10 mouse cellular contexts compared by ENCODE assay signal in genomic region chr4:149415651-149416169, GRCm38 (mm10). TPM values are rescaled to one million over a fixed set of nuclear protein-coding genes. Genes with fewer than 3 reads are reported as not detected.
DNase-seq lines count a peak whose midpoint lies in the region; ATAC-seq and TF ChIP-seq lines count a peak whose summit lies in the region.
"Had no signal": no experiment of that assay in that cellular context is flagged by ENCODE, and none has a peak within 500 bp of the region (broad histone marks: within the 10 kb centered on the region; RNA-seq: fewer than 3 reads in every experiment).

No protein-coding gene starts in this region.

- no peaks in the 10 kb centered on the region for H3K27me3 ChIP-seq in forebrain, embryonic 13.5 days
- H3K27me3 ChIP-seq in forebrain, postnatal 0 days (ENCODE audit: insufficient read depth, low read length) = no peaks in the 10 kb centered on the region
- no peaks in the 10 kb centered on the region for H3K27me3 ChIP-seq in hindbrain, embryonic 13.5 days
- H3K27me3 ChIP-seq in limb, embryonic 11.5 days (ENCODE audit: control insufficient read depth, insufficient read depth, low read length) = no peaks in the 10 kb centered on the region
- H3K27me3 ChIP-seq: liver, embryonic 15.5 days had no signal

- DNase-seq in forebrain, postnatal 0 days = no peak
- DNase-seq in 416B (ENCODE audit: low read depth) = peak; percentile 48
- DNase-seq in limb, embryonic 11.5 days (ENCODE audit: low spot score) = peak; percentile 72
- no peak for DNase-seq in thymus, postnatal 0 days (ENCODE audit: low spot score)
- no peak for DNase-seq in cerebellum, adult 18-20 months
- DNase-seq in left cerebral cortex, adult 11 months (ENCODE audit: low spot score) = no peak

- no peak overlapping the region for H3K4me3 ChIP-seq in forebrain, embryonic 13.5 days
- H3K4me3 ChIP-seq in forebrain, postnatal 0 days (ENCODE audit: low read depth, low read length) = no peak overlapping the region
- no peak overlapping the region for H3K4me3 ChIP-seq in hindbrain, embryonic 13.5 days
- H3K4me3 ChIP-seq in limb, embryonic 11.5 days (ENCODE audit: low read depth, low read length) = no peak overlapping the region
- H3K4me3 ChIP-seq: liver, embryonic 15.5 days had no signal

- no peak for TF ChIP-seq CTCF in forebrain, postnatal 0 days (IDR thresholded peaks at IDR 0.05; ENCODE audit: low read depth)

- 0 out of 2 replicates have a peak overlapping the region, but pooled peaks have one; percentile 1 for H3K27ac ChIP-seq in forebrain, embryonic 13.5 days
- H3K27ac ChIP-seq in forebrain, postnatal 0 days (ENCODE audit: low read depth, low read length) = no peak overlapping the region
- peak overlapping the region; percentile 66 for H3K27ac ChIP-seq in hindbrain, embryonic 13.5 days
- H3K27ac ChIP-seq in limb, embryonic 11.5 days (replicated peaks; ENCODE audit: low read depth, low read length) = peak overlapping the region; percentile 63; the same call in 1 of the 2 replicates
- H3K27ac ChIP-seq: liver, embryonic 15.5 days had no signal

- H3K9ac ChIP-seq in forebrain, embryonic 13.5 days = no peak overlapping the region
- no peak overlapping the region for H3K9ac ChIP-seq in forebrain, postnatal 0 days
- no peak overlapping the region for H3K9ac ChIP-seq in hindbrain, embryonic 13.5 days
- H3K9ac ChIP-seq in limb, embryonic 11.5 days (ENCODE audit: low read length) = no peak overlapping the region
- H3K9ac ChIP-seq: liver, embryonic 15.5 days had no signal

- 55% methylated on average over 13 of the region's 13 CpGs for WGBS in forebrain, embryonic 13.5 days
- WGBS in forebrain, postnatal 0 days = 36% methylated on average over 13 of the region's 13 CpGs
- 45% methylated on average over 13 of the region's 13 CpGs for WGBS in hindbrain, embryonic 13.5 days
- WGBS in limb, embryonic 11.5 days = 12% methylated on average over 13 of the region's 13 CpGs

- no peak overlapping the region for H3K4me2 ChIP-seq in forebrain, embryonic 13.5 days
- no peak overlapping the region for H3K4me2 ChIP-seq in forebrain, postnatal 0 days (ENCODE audit: low read depth)
- 0 out of 2 replicates have a peak overlapping the region, but pooled peaks have one; percentile 13 for H3K4me2 ChIP-seq in hindbrain, embryonic 13.5 days
- peak overlapping the region; percentile 21; the same call in 1 of the 2 replicates for H3K4me2 ChIP-seq in limb, embryonic 11.5 days (ENCODE audit: low read depth, severe bottlenecking)
- H3K4me2 ChIP-seq: liver, embryonic 15.5 days had no signal

- H3K4me1 ChIP-seq in forebrain, embryonic 13.5 days = peaks cover 39% of the 10 kb centered on the region
- peaks cover 9% of the 10 kb centered on the region; the same call in 1 of the 2 replicates for H3K4me1 ChIP-seq in forebrain, postnatal 0 days (ENCODE audit: insufficient read depth)
- peaks cover 56% of the 10 kb centered on the region for H3K4me1 ChIP-seq in hindbrain, embryonic 13.5 days (replicated peaks)
- H3K4me1 ChIP-seq in limb, embryonic 11.5 days (ENCODE audit: control insufficient read depth, insufficient read depth, low read length) = peaks cover 35% of the 10 kb centered on the region

- ATAC-seq in forebrain, embryonic 13.5 days = peak; percentile 33; the same call in 1 of the 2 replicates
- ATAC-seq in forebrain, postnatal 0 days = no peak
- ATAC-seq in hindbrain, embryonic 13.5 days (ENCODE audit: low FRiP score) = peak; percentile 51; the same call in 1 of the 2 replicates
- 0 out of 2 replicates have a peak, but pooled peaks have one; percentile 42 for ATAC-seq in limb, embryonic 11.5 days (ENCODE audit: insufficient number of reproducible peaks, low FRiP score, low TSS enrichment, low read depth)

- H3K9me3 ChIP-seq in forebrain, embryonic 13.5 days (replicated peaks) = no peaks in the 10 kb centered on the region
- H3K9me3 ChIP-seq in forebrain, postnatal 0 days (ENCODE audit: low read length) = no peaks in the 10 kb centered on the region
- no peaks in the 10 kb centered on the region for H3K9me3 ChIP-seq in hindbrain, embryonic 13.5 days
- no peaks in the 10 kb centered on the region for H3K9me3 ChIP-seq in limb, embryonic 11.5 days (ENCODE audit: control insufficient read depth, low read length)
- H3K9me3 ChIP-seq: liver, embryonic 15.5 days had no signal

- H3K36me3 ChIP-seq in forebrain, embryonic 13.5 days (ENCODE audit: poor library complexity, severe bottlenecking) = no peaks in the 10 kb centered on the region; the same call in 1 of the 2 replicates
- no peaks in the 10 kb centered on the region for H3K36me3 ChIP-seq in forebrain, postnatal 0 days (ENCODE audit: insufficient read depth)
- no peaks in the 10 kb centered on the region; the same call in 1 of the 2 replicates for H3K36me3 ChIP-seq in hindbrain, embryonic 13.5 days
- no peaks in the 10 kb centered on the region for H3K36me3 ChIP-seq in limb, embryonic 11.5 days (ENCODE audit: control insufficient read depth, insufficient read depth, low read length)

RNA-seq across cellular contexts. Expression of gene Ube4b, which starts 10.8 kb away (rescaled TPM):
- 47.4 and 53.0 TPM in 2 replicates for polyA plus RNA-seq in forebrain, embryonic 13.5 days (2015; fragmentation: Nextera tagmentation; extraction: Ambion mirVana)
- total RNA-seq in forebrain, postnatal 0 days (2014; rRNA removed) = 81.0 and 93.3 TPM in 2 replicates
- 41.0 and 47.6 TPM in 2 replicates for polyA plus RNA-seq in forebrain, postnatal 0 days (2015; fragmentation: Nextera tagmentation; extraction: Ambion mirVana)
- polyA plus RNA-seq in hindbrain, embryonic 13.5 days (2015; fragmentation: Nextera tagmentation; extraction: Ambion mirVana) = 56.5 and 59.5 TPM in 2 replicates
- 49.5 and 58.5 TPM in 2 replicates for polyA plus RNA-seq in limb, embryonic 11.5 days (2014; fragmentation: Nextera tagmentation; extraction: Ambion mirVana)
- polyA plus RNA-seq in thymus, postnatal 0 days (2015; fragmentation: Nextera tagmentation; extraction: Ambion mirVana) = 27.3 and 28.5 TPM in 2 replicates

RNA-seq across cellular contexts. Expression of gene Rbp7, which starts 39.1 kb away (rescaled TPM):
- not detected in 2 replicates for polyA plus RNA-seq in forebrain, embryonic 13.5 days (2015; fragmentation: Nextera tagmentation; extraction: Ambion mirVana)
- not detected in 2 replicates for total RNA-seq in forebrain, postnatal 0 days (2014; rRNA removed)
- polyA plus RNA-seq in forebrain, postnatal 0 days (2015; fragmentation: Nextera tagmentation; extraction: Ambion mirVana) = 0.30 and 0.49 TPM in 2 replicates
- polyA plus RNA-seq in hindbrain, embryonic 13.5 days (2015; fragmentation: Nextera tagmentation; extraction: Ambion mirVana) = not detected in 2 replicates
- polyA plus RNA-seq in limb, embryonic 11.5 days (2014; fragmentation: Nextera tagmentation; extraction: Ambion mirVana) = not detected in 2 replicates
- 12.6 and 18.0 TPM in 2 replicates for polyA plus RNA-seq in thymus, postnatal 0 days (2015; fragmentation: Nextera tagmentation; extraction: Ambion mirVana)
- polyA plus RNA-seq: C2C12; liver, embryonic 15.5 days had no signal

Comparison
In these comparisons a context has a peak if more than half of its experiments do, and no peak if none do; other contexts are left out.
1. H3K4me2 ChIP-seq: peak in hindbrain, embryonic 13.5 days (single experiment) and limb, embryonic 11.5 days (single experiment); none in forebrain, embryonic 13.5 days (single experiment) and forebrain, postnatal 0 days (single experiment).
2. DNase-seq: peak in 416B (single experiment) and limb, embryonic 11.5 days (single experiment); none in forebrain, postnatal 0 days (single experiment), thymus, postnatal 0 days (single experiment), cerebellum, adult 18-20 months (0 of 2) and left cerebral cortex, adult 11 months (single experiment).